Mouse (Mus musculus) heart, adult 2 months (tissue): ENCODE measurements around the gene Prickle2.

Source experiments
- CTCF ChIP-seq: fragments of 200-600 bp; IDR thresholded peaks from 2 replicates; pipeline ENCODE4 v1.8.1; 2022; ENCODE audit warnings: antibody characterized with exemption, mild to moderate bottlenecking, moderate library complexity
- EP300 ChIP-seq: fragments of 200-500 bp; IDR thresholded peaks from 2 replicates; pipeline ENCODE4 v1.6.1; 2011; ENCODE audit warnings: low read depth, low read length, control low read depth; ENCODE audit not compliant: insufficient read depth
- POLR2A ChIP-seq: fragments of 200-500 bp; IDR thresholded peaks from 2 replicates; pipeline ENCODE4 v1.6.1; 2011; ENCODE audit warnings: mild to moderate bottlenecking, low read depth, low read length, control low read depth; ENCODE audit not compliant: insufficient read depth

DNA sequence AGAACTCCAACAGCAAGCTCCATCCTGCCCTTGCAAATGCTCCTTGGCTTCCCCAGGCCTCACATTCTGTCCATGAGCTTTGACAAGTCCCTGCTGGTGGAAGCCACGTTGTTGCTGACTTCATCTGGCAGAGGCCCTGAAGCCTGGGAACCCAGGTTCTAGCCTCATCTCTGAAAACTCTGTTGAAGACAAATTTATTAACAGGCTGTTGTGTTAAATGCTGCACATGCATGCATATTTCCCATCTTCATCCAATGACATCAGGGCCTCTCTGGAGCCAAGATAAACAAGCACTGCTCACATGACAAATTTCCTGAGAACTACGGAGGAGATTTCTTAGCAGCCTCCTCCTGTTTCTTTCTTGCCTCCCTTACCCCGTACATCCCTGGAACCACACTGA is 259.3 kb downstream of the Prickle2 start:
- TF ChIP-seq CTCF (no peak), EP300 (no peak), POLR2A (no peak)
